Mouse (Mus musculus): ENCODE measurements around the gene Ttll10.

DNA sequence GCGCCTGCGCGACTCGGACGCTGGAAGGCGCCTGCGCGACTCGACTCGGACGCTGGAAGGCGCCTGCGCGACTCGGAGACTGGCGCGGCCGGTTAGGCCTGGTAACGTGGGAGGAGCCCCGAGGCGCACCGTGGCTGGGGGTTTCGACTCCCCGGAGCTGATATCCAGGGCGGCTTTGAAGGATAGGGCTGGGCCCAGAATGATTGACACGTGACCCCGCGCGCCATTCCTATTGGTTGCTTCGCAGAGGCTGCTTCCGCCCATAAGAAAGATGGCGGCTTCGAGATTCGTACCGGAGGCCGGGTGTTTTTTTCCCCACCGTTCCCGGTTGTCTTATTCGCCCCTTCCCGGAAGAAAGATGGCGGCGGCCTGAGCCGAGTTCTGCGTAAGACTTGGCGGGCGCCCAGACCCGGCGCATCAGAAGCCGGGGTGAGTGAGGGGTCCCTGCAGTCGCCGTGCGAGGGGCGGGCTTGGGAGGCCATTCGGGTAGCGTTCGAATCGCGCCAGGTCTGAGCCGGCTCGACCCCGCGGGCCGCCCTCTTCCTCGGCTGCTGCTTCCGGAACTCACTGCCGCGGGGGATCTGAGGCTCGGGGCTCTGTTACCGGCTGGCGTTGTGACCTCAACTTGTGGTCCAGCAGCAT lies 66.2 kb downstream of the Ttll10 start:
- no peak for TF ChIP-seq MYC (IDR thresholded peaks at IDR 0.05; ENCODE audit: low read depth, low read length)
- TF ChIP-seq CTCF (IDR thresholded peaks at IDR 0.05 in 2 of 3, conservative IDR thresholded peaks at IDR 0.05 in 1 of 3; ENCODE audit: control insufficient read depth in 1 of 3, insufficient read depth in 1 of 3, low read depth in 2 of 3, low read length in 3 of 3, poor library complexity in 1 of 3, severe bottlenecking in 1 of 3), result no peak
- TF ChIP-seq TCF12 (IDR thresholded peaks at IDR 0.05; ENCODE audit: low read depth, low read length), result peak; percentile 59
- TF ChIP-seq POLR2A (IDR thresholded peaks at IDR 0.05; ENCODE audit: control insufficient read depth in 1 of 2, insufficient read depth in 1 of 2, low read depth in 1 of 2, low read length in 2 of 2, poor library complexity in 1 of 2), result peak; percentile 68 to 91; a peak in 3 of 4 replicates
- peak in 1 of 2 experiments; percentile 36; a peak in 1 of 4 replicates for TF ChIP-seq EP300 (IDR thresholded peaks at IDR 0.05; ENCODE audit: low read depth in 1 of 2, low read length in 2 of 2)
- peak; percentile 73 for TF ChIP-seq TBP (IDR thresholded peaks at IDR 0.05; ENCODE audit: low read depth, low read length)
- no peak for TF ChIP-seq CHD1 (IDR thresholded peaks at IDR 0.05; ENCODE audit: low read depth, low read length)
- no peak for TF ChIP-seq E2F4 (IDR thresholded peaks at IDR 0.05; ENCODE audit: borderline replicate concordance, low read depth, low read length)
